Mouse (Mus musculus) kidney, adult 11 months (tissue): Measurements from ENCODE around the gene Psmd11.

Experiments
- DNase-seq: peaks from one replicate; pipeline ENCODE4 v3.0.0; 2022

Psmd11 gene

DNA sequence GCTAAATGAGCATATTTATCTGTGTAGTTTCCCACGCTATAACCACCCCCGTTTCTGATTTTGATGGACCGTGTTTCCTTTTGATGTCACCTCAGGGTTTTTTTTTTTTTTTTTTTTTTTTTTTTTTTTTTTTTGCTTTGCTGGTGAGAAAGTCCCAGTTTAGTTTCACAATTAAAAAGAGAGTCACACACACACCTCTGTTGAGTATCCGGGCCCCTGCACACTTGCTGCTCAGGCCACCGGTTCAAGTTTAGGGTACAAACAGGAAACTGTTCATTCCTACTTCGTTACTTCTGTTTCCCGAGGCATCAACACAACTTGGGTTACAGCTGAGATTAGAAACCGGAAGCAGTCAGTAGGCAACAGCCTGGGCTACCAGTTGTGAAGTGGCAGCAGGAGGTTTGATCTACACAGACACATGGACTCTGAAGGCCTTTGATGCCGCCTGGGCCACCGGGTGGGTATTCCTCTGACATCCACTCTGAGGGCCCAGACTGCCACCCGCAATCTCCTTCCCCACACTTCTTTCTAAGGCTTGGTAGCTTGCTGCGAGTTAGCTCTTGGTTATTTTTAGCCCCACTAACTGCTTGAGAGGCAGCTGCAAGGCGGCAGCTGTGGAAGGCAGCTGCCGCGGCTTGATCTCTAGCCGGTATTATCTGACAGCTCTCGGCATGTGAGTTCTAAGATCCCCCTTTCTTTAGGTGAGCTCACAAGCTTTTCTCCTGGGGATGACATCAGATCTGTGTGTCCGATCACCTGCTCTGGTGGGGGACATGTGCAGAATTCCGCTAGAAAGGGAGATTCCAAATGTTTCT lies 80.2 kb downstream of the Psmd11 start:
- DNase-seq: no peak

DNA sequence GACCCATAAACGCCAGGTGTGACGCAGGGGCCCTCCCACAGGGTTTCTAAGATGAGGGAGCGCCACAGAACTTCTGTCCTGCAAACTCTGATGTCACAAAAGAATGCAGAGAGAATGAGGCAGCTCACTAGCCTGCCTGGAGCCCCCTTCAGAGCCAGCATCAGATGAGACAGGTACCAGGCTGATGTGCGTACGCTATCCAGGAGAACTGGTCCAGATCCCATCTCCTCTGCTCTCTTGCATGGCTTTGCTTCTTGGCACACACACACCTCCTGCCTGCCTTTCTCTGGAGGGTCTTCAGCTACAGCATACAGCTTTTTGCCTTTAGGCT lies 80.7 kb downstream of the Psmd11 start:
- DNase-seq: no peak

DNA sequence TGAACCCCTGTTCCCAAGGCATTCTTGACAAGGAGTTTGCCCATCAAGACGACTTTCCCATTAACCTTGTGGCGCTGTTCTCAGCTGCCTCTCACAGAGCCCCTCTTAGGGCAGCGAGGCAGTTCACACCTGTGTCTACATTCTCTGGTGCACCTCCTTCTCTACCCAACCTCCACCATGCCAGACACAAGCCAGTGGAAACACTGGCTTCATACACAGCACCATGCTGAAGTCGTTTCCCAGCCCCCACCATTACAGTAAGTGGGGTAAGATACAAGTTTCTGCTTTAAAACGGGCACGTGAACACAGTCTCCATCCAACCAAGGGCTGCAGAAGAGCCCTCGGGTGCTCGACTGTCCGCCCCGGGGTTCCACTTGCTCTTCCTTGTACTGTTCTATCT lies 81.7 kb downstream of the Psmd11 start:
- DNase-seq: no peak

DNA sequence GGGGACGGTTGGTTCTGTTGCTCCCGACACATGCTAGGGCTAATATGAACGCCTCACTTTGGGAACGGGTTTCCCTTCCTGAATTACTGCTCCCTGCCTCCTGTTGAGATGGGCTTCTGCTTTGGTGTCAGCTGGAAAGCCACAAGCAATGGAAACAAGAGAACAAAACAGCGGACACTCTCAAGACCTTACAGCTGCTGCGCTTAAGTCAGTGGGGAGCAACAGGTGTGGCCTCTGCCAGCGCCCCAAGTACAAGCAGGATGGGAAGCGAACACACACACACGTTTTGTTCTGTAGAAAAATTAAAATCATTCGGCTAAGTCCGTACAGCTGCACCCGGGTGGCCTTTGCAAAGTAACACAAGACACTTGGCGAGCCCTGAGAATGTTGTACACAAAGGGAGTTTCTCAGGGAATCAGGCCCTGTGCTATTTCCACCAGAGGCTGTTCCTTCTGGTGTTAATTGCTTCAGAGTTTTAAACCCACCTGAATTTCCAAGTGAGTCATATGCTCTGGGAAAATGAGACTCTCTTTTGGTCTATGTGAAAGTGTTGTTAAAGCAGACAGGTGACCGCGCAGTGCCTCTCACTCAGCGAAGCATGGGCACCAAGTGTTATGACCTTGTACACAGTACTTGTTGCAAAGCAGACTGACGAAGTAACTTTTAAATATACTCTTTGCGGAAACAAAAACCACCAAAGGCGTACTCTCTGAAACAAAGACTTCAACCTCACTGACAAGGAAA lies 84.1 kb downstream of the Psmd11 start:
- no peak for DNase-seq

DNA sequence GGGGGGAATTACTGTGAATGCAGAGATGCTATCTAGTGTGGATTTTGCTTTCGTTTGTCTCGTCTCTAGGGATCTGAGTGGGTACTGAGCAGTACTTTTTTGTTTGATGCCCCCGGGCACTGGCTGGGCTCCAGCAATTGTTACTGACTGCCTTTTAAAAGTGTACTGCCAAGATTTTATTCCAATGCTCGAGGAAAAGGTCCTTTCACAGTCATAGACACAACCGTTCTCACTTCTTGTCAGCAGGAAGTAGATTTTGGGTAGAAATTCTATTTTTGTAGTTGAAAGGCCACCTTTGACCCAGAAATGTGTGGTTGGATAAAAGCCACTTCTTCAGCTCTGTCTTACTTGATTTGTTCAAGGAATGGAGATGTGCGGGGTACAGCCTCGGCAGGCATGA lies 85.4 kb downstream of the Psmd11 start:
- DNase-seq: peak; percentile 27

DNA sequence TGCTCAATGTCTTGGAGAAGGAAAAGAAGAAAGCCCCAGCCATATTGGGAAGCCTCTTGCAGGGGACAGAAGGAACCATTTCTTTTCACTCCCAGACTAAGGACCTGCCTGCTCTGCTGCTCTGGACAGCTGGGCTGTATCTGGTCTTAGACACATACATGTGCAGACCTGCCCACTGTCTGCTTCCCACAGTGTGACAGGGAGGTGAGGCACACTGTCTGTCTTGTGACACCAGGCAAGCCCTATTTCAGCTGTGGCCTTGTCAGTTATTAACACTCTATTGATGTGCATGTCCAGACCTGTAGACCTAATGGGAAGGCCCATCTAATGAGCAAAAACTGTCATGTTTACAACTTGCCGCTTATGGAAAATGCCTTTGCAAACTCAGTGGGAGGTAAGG lies 86.9 kb downstream of the Psmd11 start:
- no peak for DNase-seq

DNA sequence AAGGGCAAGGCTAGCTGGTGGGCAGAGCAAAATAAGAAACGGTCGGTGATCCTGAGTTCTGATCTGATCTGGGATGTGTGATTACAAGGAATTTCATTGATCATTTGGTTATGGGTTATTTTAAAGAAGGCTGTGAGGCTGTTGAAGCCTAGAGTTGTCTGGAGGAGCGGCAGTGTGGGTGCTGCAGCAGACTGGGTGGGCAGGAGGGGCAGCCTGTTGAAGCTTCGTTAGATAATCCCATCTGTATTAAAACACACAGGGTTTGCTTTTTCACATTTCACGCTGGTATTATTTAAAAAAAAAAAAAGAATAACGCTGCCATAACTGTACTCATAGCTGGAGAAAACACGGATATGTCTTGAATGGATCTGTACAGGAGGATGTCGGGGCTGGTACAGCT lies 87.5 kb downstream of the Psmd11 start:
- no peak for DNase-seq

DNA sequence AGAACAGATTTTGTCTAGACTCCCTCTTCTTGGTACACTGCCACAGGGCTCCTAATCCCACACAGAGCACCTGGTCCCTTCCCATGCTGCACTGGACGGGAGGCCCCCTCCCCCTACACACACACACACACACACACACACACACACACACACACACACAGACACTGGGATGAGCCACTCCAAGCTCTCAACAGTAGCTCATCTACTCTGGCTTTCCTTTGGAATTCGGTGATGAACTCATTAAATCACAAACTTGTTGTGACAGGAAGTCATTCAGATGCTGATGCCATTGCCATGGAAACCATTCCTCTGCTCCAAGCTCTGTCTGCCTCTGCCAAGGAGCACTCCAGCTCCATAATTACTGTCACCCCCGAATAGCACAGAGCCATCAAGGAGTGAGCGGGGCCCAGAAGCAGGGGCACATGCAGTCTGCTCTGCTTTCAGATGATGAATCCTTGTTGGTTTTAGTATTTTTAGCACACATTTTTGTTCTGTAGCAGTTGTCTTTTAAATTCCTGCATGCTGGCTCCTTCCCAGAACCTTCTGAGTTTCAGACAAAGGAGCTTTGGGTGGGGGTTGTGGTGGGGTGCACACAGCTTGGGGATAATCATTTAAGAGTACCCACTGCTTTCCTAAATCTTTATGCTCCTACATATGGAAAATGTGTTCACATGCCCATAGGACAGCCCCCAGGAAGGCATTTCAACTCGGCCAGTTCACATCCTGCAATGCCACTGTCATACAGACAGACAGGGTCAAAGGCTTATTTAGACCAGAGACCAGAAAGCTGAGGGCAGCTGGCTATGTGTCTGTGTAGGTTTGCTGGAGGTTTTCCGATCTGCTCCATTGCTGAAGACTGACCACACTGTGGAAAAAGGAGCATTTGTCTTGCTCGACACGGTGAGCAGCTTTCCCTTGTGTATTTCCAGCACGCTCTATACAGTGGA lies 90.3 kb downstream of the Psmd11 start:
- DNase-seq: no peak

DNA sequence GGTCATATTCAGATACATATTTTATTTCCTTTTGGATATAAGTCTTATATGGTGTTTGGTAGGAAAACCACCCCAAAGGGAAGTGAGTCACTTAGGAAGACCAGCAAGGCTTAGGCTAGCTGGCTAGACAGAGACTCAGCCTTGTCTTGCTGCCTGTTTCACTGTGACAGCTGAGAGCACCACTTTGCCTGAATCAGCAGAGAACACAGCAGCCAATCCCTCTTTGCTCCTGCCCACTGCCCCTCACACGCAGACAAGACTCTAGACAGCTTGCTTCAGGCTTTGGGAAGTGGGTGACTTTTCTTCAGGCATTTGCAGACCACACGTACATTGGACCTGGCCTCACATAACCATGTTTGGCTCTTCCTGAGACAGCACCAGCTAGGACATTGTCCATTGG lies 92.7 kb downstream of the Psmd11 start:
- DNase-seq: no peak
